Mouse (Mus musculus) gastrocnemius, adult 8-10 months (tissue): ENCODE results near the gene Fam184a. TPM values are rescaled to one million over a fixed set of nuclear protein-coding genes. Genes with fewer than 3 reads are reported as not detected.
A peak's percentile ranks its signal among the peaks of the same experiment; 100 is the strongest.

ENCODE experiments used
- DNase-seq, 2 experiments: peaks; one replicate each; pipeline ENCODE4 v3.0.0; 2022; ENCODE audit warnings: low spot score in 2 of 2
- total RNA-seq, 4 experiments: library from RNA; stranded (reverse); gene quantifications; 2 replicates each; pipeline ENCODE4 v1.2.4; 2022

Fam184a gene
- under 1 TPM; 0.15 to 0.27 (median 0.16) TPM for total RNA-seq

DNA sequence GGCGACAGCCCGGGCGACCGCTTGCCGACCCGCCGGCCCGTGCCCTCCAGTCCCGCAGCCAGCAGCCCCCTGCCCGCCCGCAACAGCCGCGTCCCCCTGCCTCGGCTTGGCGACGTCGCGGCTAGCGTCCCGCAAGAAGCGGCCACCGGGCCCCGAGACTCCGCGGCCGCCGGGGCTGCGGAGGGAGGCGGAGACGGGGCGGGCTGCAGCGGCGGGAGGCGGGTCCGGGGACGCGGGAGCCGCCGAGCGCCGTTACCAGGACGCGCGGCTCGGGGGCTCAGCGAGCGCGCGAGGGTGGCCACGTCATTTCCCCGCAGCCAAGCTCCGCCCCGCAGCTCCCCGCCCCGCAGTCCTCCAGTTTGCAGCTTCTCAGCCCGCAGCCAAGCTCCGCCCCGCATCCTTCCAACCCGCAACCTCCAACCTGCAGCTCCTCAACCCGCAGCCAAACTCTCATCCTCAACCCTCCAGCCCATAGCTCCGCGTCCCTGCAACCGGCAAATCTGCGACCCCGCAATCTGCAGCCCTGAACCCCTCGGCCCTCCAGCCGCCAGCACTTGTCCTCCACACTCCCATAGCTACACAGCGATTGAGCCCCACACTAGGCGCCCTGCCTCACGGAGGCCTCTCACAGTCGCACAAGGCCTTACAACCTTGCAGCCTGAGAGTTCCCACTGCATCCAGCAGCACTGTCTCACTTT is at the start of gene Fam184a:
Gene Fam184a, minus strand, starts transcription at position 169 of the 698 bp plus-strand sequence.
- peak; percentile 20 to 50 for DNase-seq

DNA sequence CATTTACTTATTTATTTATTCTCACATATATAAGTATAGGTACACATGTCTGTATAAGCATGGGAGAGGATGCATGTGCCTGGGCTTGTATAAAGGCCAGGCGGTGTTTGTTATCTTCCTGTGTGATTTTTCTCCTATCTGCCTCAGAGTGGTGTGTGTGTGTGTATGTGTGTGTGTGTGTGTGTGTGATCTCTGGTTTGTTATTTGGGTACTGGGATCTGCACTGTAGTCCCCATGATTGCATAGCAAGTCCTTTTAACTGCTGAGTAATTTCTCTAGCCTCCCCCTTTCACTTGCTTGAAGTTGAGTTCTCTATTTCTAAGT is 45.3 kb upstream of the Fam184a start:
- no peak for DNase-seq

DNA sequence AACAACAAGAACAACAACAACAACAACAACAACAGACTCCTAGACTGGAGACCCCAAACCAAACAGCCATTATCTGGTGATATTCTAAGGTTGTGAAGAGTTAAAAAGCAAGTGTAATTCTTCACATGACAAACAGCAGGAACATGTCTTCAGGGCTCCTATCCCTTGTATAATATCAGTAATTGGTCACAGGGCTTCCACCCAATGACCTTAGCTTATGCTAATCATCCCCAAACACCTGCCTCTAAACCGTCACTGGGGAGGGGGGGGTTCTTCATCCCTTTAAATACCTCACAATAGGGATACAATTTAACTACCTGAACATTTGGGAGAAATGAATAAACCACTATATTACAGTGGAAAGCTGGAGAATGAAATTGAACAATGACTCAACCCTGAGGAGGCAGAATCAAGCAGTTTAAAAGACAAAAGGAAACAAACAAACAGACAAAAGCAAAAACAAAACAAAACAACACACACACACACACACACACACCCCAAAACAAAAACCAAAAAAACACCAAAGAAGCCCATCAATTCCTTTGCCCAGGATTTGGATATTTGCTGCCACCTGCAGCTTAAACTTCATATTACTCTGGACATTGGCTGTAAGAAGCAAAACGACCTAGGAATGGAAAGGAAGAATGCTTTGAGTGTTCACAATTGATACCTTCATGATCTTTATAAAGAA is 44.8 kb upstream of the Fam184a start:
- no peak for DNase-seq

DNA sequence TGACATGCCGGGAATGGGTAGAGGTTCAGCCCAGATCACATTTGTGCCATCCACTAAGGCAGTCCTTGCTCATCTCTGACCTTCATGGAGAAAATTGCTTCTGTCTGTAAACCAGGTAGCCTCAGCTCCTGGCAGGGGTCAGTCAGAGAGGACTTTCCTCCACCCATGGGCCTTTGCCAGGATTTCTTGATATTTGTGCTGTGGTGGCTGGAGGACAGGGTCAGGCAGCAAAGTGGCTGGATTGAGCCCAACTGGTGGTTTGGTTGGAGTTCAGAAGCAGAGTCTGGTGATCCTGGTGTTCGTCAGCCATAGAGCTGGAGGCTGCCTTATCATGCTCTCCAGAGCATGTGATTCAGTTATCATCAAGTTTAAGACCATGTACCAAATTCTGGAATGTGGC is 40.4 kb upstream of the Fam184a start:
- DNase-seq: no peak

DNA sequence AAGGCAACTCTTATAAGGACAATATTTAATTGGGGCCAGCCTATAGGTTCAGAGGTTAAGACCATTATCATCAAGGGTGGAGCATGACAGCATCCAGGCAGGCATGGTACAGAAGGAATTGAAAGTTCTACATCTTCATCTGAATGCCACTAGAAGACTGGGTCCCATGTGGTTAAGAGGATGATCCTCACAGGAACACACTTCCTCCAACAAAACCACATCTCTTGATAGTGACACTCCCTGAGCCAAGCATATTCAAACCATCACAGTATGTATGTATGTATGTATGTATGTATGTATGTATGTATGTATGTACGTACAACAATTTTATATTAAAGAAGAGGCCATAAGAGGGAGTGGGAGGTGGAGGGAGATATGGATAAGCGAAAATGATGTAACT is 25.7 kb upstream of the Fam184a start:
- DNase-seq: no peak

DNA sequence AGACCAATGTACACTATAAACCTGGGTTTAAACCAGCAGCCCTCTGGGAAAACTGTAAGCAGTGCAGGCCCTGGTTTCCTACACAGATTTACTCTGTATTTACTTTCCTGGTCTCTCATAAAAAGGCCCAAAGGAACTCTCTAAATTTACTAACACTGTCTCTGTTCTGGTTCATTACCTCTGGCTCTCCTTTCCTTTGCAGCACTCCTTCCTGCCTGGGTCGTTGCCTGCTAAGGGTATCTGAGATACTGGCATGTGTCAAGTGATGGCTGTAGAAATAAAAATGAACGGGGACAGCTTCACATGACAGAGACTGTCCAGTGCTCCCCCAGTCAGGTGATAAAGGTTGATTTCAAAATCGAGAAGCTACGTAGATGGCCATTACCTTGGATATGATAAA is 21.8 kb upstream of the Fam184a start:
- DNase-seq: no peak

DNA sequence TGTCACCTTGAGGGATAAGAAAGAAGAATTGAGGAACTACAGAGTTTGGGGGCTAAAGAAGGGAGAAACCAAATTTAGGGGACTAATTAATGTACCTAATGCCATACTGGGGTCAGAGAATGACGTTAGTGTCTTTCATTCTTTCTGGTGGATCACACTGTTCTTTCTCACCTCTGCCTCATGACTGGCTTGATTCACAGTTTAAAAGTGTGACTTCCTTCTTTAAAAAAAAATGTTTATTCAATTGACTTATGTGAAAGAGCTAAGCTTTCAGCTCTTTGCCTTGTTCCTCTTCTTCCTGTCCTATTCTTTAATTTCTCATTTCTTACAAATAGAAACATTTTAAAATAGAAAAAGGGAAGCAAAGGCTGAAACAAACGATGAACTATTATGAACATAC is 20.6 kb upstream of the Fam184a start:
- no peak for DNase-seq

DNA sequence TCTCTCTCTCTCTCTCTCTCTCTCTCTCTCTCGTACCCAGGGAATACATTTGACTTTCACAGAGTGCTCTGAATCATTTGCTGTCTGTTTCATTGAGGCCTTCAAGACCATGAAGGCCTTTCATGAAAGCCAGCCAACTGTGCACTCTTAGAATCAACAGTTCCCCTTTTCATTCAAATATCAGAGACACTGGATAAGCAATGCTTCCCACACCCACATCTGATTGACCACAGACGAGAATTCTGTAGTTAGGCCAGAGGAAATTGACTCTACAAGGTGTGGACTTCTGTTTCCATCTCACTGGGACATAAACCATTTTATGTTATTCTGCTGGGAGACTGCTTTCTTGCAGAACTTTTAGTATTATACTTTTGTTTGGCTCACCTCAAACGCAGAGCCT is 17.8 kb upstream of the Fam184a start:
- DNase-seq: no peak

DNA sequence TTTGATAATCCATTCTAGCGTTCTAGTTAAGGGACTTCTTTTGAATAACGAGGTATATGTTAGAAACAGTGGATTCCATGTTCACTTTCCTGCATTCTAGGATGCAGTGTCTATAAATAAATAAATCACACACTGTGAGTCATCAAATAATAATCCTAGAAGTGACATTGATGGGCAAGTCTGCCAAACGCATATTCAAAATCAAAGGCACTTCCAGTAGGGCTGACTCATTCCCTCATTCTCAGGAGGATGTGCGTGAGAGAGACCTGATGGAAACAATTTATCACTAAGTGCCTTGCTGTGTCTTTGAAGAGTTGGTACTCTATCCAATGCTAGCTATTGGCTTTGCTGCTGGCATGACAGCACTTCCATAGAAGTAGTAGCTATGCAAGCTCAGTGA is 14.5 kb upstream of the Fam184a start:
- no peak for DNase-seq

DNA sequence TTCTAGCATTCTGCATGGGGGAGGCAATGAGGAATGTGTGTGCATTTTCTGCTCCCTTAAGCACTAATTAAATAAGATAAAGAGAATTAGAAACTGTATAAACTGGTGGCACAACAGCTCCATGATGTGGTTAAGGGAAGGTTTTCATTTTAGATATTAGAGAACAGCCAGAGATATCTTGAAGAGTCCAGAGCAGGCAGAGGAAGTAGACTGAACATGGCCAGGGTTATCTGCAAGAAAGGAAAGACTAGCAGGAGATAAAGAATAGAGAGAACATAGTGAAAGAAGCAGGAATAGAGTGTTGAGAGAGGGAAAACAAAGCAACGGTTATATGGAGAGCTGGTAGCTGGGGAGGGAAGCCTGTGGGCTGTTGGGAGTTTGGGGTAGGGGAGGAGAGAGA is 1.8 kb upstream of the Fam184a start:
- no peak for DNase-seq

DNA sequence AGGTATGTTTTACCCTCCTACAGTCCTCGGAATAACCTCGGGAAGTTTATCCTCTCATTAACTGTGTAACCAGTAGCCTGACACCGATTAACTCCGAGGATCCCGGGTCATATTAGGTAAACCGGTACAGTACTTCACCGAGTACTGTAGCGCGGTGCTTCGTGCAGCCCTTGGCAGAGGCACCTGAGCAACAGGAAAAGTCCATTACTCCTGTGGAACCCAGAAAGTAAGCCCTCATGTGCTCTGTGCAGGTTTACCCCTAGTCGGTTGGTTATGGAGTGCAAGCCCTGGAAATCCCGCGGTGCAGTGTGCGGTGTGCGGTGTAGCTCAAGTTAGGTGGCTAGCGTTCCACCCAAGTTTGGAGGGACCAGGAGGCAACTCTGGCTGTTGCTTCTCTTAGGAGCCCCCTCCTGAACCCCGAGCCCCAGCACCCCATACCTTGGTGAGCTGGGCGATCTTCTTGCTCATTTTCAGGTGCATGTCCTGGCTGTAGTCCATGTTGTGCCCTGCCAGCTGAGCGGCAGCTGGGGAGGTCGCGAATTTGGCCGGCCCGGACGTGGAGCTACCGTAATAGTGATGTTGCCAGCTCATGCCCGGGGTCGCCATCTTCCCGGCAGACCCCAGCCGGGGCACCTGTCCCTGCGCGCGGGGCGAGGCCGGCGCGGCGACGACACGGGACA is 508 bp downstream of the Fam184a start:
- DNase-seq: no peak

DNA sequence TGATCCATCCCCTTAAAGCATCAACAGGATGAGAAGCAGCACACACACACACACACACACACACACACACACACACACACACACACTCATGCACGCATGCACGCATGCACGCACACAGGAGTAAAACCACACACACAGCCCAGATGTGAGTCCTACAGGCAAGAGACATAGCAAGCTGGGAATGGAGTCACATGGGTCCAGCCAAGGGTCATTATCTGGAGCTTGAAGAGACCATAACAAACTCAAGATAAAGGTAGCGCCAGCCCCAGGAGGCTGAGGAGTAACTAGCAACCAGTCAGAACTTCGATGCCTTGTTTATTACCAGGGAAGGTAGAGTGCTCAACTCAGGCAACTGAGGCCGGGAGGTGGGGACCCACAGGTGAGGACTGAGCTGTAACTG is 4.9 kb downstream of the Fam184a start:
- DNase-seq: no peak

DNA sequence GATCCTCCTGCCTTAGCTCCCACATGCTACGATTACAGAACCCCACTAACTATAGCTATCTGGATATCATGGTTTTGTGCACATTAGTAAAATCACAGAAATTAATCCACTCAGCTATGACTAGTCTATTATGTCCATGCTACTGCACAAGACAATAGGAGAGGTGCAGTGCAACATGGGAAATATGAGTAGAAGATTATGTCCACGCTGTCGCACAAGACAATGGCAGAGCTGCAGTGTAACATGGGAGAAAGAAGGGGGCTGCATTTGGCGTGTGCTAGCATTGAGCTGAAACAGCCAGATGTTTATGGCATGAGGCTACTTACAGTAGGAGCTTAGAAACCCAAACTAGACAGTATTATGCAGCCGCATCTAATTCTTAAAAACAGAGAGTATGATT is 8.0 kb downstream of the Fam184a start:
- no peak for DNase-seq

DNA sequence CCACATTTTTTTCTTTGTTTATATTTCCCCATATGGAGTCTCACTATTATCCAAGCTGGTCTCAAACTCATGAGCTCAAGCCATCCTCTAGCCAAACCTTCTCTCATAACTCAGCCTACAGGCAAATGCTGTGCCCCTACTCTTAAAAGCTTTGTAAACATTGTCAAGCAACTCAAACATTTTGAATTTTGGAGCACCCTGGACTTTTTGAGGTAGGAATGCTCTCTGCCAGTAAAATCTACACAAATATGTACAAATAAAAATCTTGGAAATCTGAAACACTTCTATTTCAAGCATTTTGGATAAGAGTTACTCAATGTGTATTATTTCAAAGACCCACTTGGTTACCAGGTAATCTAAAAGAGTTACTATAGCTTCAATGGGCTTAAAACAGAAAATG is 10.9 kb downstream of the Fam184a start:
- DNase-seq: no peak

DNA sequence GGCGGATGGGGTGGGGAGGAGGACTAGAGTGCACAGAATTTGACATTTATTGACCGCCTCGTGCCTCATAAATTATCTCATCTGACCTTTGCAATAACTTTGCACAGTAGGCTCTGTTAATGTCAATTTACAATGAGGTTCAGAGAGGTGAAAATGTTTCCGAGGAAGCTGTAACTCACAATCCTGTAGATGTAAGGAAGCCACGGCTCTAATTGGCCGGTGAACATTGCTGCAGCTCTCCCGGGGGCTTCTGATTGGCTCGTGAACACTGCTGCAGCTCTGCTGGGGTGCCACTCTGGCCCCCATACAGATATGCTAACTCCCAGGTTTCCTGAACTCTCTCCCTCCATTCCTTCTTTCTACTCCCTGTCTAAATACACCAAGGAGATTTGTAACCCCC is 12.1 kb downstream of the Fam184a start:
- no peak for DNase-seq

DNA sequence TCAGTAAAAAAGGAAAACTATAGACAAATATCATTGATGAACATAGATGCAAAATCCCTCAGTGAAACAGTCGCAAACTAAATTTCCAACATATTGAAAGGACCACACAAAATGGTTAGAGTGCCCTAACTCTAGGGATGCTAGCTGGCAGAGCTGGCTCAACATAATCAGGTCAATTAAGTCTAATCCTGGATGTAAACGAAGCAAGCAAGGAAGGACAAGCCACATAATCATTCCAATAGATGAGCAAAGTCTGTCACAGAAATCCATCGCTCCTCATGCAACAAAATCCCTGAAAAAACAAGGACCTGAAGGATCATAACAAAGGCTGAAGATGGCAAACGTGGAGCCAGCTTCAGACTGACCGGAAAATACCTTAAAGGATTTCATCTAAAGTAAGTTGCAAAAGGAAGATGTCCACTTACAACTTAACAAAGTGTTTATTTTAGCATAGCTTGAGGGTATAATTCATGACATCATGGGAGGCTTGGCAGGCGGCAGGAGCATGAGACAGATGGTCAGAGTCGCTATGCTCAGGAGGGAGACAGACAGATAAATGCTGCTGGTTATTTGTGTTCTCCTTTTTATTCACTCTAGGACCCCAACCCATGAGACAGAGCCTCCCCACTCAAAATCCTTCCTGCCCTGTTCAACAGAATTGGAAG is 15.6 kb downstream of the Fam184a start:
- DNase-seq: no peak

DNA sequence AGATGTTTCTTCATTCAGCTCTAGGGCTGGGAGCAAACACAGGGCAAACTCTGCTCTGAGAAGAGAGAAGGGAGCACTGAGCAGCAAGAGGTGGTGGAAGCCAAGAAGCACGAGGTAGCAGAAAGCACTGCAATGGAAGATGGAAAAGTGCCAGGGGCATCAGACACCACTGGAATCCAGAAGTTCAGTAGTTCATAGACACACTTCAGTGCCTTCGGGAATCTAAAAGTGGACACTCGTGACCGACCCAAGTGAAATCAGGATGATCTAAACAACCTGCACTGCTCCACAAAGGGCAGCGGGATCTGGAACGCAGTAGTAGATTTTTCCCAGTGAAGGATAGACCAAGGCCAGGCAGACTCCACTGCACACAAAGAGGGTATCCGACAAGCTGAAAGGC is 18.6 kb downstream of the Fam184a start:
- no peak for DNase-seq

DNA sequence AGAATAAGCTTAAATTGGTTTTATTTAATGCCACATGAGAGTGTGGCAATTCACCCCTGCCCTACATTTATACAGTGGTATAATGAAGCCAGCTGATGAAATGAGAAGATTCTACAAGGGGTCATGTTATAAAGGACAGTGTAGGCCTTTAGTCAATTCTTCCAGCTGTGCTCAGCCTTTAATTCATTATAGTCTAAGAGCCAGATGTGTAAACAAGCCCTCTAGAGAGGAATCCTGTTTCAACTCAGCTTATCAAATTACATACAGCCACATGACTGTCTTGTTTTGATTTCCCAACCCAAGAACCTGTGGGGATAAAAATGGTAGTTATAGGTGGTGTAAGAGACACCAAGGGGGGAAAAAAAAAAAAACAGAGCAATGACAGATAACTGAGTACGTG is 22.0 kb downstream of the Fam184a start:
- DNase-seq: no peak

DNA sequence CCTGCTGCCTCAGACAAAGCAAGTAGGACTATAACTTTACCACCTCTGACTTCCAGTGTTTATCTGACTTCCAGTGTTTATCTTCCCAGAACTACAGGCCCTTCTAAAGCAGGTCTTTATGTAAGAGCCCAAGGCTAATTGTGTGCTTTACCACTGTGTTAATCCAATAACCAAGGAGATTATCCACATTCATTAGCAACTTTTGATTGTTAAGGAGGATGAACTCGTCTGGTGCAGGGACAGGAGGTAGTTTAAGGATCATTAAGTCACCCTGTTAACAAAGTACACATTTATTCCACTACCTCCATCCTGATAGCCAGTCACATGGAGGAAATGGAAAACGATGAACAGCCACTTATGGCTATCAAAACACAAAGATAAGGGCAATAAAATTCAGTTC is 25.6 kb downstream of the Fam184a start:
- DNase-seq: no peak

DNA sequence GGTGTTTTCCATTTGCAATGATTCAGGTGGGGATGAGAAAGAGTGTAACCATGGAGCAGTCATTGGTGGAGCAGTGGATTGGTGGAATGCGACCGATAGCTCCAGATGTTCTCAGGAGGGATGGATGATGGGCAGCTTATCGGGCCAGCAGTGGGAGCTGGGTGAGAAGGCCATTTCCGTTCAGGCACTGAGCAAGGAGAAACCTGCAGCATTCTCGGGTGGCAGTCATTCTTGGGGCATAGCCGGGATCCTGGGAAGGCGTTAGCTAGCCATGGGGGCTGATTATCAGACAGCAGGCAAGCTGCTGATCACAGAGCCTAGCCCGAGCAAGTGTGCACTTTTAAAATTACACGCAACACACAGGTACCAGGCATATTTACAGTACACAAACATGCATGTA is 46.4 kb downstream of the Fam184a start:
- DNase-seq: no peak

DNA sequence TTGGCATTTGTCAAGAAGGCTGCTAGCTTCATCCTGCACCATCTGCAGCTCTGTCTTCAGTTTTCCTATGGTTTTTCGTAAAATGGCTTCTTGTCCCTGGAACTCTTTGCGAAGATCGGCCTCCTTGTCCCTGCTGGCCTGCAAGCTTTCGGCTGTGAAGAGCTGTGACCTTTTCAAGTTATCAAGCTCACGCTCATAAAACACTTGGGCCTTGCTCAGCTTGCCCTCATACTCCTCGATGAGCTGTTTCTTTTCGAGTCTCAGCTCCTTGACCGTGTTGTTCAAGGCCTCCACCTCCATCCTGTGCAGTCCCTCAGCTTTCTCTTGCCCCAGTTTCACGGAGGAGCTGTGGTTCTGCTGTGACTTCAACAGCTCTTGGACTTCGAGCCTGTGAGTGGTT is 52.4 kb downstream of the Fam184a start:
- DNase-seq: no peak

DNA sequence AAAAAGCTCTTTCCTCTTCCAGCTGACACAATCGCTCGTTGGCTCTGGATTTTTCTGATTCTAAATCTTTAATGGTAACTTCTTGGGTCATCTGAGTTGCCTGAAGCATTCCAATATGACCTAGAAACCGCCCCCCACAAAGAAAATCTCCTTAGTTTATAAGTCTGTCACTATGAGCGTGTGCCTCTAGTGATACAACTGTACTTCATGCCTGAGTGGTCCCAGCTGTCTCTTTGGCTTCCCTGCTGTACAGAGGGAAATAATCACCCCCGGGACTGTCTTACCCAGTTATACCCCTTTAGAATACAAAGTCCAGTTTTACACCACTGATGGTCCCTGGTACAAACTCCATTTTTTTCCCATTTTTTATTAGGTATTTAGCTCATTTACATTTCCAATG is 56.2 kb downstream of the Fam184a start:
- no peak for DNase-seq
